Mouse (Mus musculus) G1E (cell line): Measurements from ENCODE around the gene Fcmr.

Experiments used
- CTCF ChIP-seq: IDR thresholded peaks from 2 replicates; pipeline ENCODE4 v1.5.1; 2012; ENCODE audit warnings: low read depth, low read length, inconsistent platforms, mixed read lengths
- GATA1 ChIP-seq: IDR thresholded peaks from 2 replicates; pipeline ENCODE4 v1.6.1; 2012; ENCODE audit warnings: borderline replicate concordance, low read length, inconsistent platforms, mixed read lengths
- GATA2 ChIP-seq: IDR thresholded peaks from 2 replicates; pipeline ENCODE4 v1.6.1; 2012; ENCODE audit warnings: low read depth, low read length, inconsistent platforms, borderline replicate concordance
- POLR2AphosphoS5 ChIP-seq: IDR thresholded peaks from 2 replicates; pipeline ENCODE4 v1.6.1; 2012; ENCODE audit warnings: low read depth, low read length, inconsistent platforms; ENCODE audit not compliant: insufficient replicate concordance
- TAL1 ChIP-seq: conservative IDR thresholded peaks from 2 replicates; pipeline ENCODE4 v1.6.1; 2012; ENCODE audit warnings: low read depth, low read length, inconsistent platforms, mixed read lengths

DNA sequence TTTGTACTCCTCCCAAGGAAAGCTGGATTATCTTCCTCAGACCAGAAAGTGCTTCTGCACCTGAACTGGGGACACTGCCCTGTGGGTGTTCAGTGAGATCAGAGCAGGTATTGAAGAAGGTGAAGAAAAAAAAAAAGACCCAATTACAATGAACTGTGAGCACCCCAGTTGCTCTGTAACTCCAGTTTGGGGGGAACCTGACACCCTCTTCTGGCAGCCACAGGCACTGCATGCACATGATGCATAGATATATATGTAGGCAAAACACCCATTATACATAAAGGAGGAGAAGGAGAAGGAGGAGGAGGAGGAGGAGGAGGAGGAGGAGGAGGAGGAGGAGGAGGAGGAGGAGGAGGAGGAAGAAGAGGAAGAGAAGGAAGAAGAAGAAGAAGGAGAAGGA is 61.0 kb downstream of the Fcmr start:
- TF ChIP-seq CTCF (0 out of 2 replicates have a peak, but pooled peaks have one; percentile 22), GATA1 (no peak), TAL1 (no peak), POLR2AphosphoS5 (no peak), GATA2 (no peak)
